Mouse (Mus musculus): Measurements from ENCODE around the gene Kcnh3.

Kcnh3 gene

DNA sequence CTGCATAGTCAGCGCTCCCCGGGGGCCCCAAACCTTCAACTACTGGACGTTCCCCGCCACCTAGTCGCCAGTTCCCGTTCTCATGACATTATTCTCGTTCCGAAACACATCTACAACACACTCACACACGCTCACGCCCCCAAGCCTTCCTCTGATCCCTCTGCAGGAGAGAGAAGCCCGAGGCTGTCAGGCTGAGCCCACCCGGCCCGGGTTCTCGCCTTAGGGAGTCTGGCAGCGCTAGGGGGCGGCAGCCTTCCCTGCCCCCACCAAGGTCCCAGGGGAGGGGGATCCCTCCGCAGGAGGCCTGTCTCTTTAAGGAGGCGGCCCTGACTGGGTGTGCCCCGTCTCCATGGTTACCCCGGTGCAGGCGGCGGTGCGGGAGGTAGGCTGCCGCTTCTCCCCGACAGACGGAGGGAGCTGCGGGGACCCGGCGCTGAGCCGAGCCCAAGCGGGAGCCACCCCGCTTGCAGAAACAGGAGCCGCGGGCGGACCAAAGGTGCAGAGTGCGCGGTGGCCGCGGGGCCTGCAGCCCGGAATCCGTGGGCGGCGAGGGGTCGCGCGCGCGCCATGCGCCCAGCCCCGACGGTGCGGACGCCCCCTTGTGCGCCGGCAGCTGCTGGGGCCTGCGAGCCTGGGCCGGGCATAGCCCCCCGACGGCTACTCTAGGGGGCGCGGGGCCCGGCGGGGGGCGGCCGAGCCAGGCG lies at the start of gene Kcnh3:
Kcnh3 (plus strand) TSS at position 654 of the 704 bp plus-strand sequence.
- no peak for DNase-seq (ENCODE audit: low read depth, low spot score)

DNA sequence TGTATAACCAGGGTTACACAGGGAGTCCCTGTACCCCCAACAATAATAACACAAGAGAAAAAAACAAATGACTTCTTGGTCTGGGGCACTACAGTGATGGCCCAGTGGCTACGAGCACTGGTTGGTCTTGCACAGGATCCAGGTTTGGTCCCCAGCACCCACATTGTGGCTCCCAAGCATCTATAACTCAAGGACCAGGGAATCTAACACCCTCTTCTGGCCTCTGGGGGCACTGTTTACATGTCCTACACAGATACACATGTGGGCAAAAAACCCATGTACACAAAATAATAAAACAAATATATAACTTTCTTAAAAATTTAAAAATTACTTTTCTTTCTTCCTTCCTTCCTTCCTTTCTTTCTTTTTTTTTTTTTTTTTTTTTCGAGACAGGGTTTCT lies 45.0 kb upstream of the Kcnh3 start:
- DNase-seq (ENCODE audit: low read depth, low spot score), result no peak

DNA sequence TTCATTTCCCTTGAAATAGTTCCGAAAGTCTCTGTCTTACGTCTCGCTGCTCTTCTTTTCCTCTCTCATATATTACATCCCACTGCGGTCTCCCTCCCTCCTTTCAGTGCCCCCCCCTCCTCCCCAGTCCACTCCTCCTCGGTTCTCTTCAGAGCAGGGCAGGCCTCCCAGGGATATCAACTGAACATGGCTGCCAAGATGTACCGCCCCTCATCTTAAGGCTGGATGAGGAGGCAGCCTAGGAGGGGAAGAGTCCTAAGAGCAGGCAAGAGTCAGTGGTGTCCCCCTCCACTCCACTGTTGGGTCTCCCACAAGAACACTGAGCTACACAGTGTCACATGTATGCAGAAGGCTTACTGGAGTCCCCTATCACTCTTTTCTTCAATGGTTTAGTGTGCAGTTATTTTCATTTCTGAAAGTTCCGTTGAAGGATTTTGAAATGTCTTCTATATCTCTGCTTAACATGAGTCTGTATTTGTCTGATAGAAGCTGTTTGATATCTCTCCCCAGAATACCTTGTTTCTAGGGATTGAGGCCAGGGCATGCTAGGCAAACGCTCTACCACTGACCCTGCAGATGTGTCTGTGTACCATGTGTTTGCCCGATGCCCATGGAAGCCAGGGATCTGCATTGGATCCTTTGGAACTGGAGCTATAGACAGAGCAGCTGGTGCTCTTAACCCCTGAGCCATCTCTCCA lies 40.3 kb upstream of the Kcnh3 start:
- no peak for DNase-seq (ENCODE audit: low read depth, low spot score)

DNA sequence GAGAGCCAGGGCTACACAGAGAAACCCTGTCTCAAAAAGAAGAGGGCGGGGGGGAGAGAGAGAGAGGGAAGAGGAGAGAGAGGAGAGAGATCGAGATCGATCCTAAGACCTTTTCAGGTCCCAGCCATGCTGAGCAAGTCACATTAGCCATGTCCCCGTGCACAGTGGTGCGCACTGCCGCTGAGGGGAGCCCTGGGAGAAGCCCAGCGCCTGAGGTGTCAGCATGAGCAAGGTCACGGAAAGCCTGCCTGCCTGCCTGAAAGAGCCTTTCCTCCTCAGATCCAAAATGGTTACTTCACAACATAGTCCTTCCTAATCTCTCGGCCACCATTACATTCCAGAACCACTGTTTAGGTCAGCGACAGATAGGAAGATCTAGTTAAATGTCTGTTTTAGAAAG lies 30.3 kb upstream of the Kcnh3 start:
- DNase-seq (ENCODE audit: low read depth, low spot score), result no peak

DNA sequence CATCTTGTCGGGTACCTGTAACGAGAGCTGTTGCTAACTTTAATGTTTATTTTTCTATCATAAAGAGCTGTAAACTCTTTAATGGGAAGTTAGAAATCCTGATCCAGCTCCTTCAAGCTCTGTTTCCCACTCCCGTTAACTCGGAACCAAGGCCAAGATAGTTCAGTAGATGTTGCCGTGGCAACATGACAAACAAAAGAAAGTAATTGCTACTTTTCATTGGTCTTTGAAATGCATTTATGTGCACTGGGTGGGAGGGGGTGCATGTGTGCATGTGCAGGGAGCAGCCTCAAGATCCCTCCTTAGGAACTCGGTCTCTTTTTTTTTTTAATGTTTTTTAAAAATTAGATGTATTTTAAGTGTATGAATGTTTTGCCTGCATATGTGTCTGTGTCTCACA lies 29.6 kb upstream of the Kcnh3 start:
- peak; percentile 33 for DNase-seq (ENCODE audit: low read depth, low spot score)

DNA sequence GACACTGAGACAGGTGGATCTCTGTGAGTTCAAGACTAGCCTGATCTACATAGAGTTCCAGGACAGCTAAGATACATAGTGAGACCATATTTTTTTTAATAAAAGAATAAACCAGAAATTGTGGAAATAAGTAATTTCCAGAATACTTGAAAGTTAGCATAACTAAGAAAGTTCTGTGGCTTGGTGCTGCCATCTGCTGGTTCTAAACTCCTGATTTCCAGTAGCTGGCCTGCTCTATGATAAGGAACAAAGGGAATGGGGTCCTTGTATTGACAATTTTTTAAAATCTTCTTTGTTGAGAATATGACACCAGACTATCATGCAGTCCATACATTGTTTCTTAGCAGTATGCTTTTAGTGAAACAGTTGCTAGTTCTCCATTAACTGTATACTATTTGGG lies 25.9 kb upstream of the Kcnh3 start:
- DNase-seq (ENCODE audit: low read depth, low spot score), result no peak

DNA sequence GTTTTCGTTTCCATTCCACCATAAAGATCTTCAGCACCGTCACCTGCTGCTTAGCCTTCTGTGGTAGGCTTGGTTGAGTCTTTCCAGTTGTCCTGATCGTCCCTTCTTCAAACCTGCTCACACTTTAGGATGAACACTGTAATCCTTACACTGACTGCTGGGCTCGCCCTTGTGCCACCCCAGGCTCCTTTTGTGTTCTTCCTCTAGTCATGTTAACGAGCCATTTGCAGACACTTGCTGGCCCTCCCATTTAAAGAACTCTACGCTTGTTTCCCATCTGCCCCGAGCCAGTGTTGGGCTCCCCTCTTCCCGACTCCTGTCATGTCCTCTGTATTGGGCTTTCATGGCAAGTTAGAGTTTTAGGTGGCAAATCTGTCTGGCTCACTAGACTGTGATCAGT lies 18.7 kb upstream of the Kcnh3 start:
- no peak for DNase-seq (ENCODE audit: low read depth, low spot score)

DNA sequence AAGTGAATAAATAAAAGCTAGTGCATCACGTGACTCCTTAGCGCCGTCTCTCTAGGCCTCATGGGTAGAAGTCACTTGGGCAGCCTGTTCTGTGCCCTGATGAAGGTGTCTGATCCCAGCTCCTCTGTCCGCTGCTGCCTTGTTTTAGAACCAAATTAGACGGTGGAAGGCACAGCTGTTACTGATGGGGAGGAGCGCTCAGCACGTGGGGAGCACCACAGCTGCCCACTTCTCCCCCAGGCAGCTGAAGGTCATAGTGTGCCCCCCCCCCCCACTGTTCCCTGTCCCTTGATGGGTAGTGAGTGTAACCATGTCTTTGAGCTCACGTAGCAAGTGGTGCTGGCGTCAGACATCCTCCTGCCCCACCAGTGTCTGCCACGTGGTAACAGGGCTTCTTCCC lies 11.5 kb upstream of the Kcnh3 start:
- DNase-seq (ENCODE audit: low read depth, low spot score), result no peak

DNA sequence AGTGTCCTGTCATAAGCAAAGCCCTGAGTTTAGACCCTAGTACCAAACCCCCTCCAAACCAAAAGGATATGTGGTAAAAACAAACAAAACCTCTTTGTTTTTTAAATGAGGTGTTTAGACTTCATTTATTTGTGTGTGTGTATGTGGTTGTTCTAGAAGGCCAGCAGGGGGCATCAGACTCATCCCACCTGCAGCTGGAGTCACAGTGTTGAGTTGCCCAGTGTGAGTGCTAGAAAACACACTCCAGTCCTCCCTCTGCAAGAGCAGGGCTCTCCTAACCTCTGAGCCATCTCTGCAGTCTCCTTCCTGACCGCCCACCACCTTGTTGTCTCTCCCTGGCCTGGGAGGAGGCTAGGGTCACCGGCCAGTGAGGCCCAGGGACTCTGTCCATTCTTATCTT lies 9.7 kb upstream of the Kcnh3 start:
- DNase-seq (ENCODE audit: low read depth, low spot score), result no peak

DNA sequence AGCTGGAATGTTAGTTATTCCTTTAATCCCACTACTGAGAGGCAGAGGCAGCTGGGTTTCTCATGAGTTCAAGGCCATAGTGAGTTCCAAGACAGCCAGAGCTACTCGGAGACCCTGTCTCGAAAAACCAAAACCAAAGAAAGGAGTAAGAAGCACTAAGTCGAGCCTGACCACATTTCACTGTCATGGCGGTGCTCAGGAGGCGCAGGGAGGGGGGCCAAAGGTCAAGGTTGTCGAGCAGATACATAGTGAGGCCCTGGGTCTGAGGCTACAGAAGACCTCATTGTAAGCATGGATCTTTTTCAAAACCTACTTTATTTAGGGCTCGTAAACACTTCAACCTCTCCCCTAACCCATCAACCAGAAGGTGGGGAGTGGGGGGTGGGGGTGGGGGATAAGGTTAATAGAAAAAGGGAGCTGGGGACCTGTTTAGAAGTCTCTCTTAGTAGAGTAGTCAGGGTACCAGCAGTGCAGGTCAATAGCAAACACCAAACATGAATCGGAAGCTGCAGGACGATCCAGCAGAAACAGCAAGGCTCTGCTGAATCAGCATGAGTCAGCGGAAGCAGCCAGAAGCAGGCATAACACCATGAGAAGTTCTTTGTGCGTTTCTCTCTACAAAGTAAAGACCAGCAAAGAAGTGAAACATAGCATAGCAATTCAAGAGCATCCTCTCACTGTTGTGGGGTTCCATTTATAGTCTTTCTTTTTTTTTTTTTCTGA lies 8.8 kb upstream of the Kcnh3 start:
- no peak for DNase-seq (ENCODE audit: low read depth, low spot score)

DNA sequence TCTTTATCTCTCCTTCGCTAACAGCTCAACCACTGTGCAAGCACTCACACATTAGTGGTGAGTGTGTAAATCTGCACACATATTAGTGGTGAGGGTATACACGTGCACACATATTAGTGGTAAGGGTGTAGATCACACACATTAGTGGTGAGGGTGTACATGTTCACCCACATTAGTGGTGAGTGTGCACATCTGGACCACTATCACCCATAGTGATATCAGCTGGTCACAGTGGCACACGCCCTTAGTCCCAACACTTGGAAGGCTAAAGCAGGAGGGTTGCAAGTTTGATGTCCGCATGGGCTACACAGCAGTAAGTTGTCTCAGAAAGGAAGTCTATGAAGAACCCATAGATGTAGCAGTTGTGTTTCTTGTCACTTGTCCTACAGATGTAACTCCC lies 7.0 kb upstream of the Kcnh3 start:
- no peak for DNase-seq (ENCODE audit: low read depth, low spot score)

DNA sequence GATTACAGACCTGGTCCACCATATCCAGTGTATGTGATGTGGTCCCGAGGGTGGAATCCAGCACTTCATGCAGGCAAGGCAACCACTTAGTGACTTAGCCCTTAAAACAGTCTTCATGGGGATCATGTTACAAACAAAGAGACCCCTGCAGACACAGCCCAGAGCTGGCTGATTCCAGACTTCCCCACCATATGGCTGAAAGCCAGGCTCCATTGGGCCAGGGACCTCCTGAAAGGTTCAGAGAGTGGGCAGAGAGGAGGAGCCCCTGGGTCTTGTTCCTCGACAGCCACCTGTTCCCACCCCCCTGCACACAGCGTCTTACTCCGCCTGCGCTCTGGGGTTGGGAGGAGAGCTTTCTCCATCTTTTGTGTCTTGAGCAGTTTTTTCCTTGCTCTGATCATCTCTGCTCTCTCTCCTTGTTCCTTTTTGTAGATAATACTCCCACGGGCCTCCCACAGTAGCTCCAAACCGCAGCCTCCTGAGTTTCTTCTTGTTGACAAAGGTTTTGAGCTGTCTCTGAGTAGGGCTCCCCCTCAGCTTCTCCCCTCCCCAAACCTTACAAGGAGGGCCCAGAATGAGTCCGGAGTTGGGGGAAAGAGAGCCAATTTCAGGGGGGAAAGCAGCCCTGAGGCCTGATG lies 3.2 kb upstream of the Kcnh3 start:
- peak; percentile 82 for DNase-seq (ENCODE audit: low read depth, low spot score)

DNA sequence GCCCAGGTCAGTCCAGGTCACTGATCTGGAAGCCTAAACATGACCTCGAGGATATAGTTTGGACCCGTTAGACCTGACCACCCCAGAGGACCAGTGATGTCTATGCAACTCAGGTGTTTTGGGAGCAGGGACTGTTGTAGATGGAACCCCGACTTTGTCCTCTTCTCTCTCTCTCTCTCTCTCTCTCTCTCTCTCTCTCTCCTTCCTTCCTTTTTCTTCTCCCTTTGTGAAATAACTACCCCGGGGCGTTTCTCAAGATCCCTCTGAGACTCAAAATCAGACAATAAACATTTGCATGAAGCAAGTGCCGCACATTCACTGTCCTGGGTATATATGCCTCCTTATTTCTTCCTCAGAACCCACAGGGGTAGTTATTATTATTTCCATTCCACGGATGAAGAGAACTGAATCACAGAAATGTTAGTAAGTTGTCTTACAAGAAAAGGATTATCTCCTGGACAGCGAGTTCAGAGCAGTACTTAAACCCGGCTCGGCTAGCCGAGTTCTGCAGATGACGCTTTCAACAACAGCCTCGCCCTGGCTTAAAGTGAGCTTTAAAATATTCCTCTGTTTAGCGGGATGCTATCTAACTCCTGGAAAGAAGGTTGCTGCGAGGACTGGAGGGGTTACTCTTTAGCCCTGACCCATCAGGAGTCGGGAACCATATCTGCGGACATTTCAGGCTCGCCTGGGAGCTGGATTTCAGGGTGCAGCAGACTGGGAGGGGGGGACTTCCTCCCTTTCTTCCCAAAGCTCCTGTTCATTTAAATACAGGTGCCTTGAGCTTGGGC lies 1.7 kb upstream of the Kcnh3 start:
- DNase-seq (ENCODE audit: low read depth, low spot score), result no peak

DNA sequence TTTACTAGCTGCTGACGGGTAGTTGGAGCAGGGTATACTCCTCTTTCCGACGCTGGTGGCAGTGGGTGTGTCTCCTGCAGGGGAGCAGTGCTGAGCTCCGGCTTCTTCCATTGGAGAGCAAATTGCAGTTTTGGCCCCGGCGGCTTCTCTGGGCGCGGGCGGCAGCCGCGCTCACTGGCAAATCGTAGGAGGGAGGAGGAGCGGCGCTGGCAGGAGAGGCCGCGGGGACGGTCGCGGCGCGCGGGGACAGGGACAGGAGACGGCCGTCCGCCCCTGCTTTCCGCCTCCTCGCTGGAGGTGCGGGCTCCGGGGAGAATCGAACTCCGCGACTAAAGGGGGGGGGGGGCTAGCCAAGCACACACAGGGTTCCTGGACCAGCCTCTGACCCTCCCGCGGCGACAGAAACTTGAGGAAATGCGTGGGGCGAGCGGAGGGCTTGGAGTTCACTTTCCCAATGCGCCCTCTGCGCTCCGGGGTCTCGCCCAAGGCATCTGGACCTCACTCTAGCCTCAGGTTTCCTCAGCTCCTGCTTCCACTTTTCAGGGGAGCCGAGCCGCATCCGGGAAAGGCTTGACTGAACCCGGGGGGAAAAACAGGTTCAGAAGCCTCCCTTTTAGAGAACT lies 965 bp upstream of the Kcnh3 start:
- no peak for DNase-seq (ENCODE audit: low read depth, low spot score)

DNA sequence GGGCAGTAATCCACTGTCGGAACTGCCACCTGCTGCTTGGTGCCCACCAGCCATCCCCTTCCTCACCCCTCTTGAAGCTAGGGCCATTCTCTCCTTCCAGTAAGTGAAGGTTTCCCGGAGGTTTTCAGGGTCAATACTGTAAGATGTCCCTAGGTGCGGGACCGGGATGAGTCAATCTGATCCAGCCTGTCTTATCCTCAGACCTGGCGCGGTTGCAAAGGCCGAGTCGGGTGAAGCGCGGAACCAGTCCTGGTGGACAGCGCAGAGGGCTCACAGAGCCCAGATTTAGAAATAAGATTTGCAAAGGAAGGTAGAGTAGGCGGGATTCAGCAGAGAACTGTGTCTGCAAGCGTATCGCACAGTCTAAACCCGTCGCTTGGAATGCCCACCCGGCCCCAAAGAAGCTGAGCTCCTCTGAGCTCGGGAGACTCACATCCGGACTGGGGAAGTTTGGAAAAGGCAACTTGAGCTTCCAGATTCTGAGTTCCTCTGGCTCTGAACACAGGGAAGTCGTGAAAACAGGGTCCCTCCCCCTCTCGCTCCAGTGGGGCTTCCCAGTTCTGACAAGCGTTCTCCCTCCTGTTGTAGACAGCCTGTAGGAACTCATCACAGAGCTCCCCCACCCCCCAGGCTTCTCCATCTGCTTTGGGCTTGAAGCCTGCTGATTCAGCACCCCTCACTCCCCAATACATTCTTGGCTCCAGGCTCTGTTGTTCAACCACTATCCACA lies 585 bp downstream of the Kcnh3 start:
- no peak for DNase-seq (ENCODE audit: low read depth, low spot score)

DNA sequence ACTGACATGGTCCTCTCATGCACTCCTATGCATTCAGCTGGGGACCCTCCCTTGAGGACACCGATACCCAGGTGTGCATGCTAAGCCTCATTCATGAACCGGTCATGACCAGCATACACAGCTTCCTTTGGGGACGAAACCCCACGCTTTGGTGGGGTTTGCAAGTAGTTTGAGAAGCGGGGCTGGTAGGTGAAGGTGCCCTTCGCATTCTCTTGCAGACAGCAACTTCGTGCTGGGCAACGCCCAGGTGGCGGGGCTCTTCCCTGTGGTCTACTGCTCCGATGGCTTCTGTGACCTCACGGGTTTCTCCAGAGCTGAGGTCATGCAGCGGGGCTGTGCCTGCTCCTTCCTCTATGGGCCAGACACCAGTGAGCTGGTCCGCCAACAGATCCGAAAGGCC lies 1.4 kb downstream of the Kcnh3 start:
- no peak for DNase-seq (ENCODE audit: low read depth, low spot score)

DNA sequence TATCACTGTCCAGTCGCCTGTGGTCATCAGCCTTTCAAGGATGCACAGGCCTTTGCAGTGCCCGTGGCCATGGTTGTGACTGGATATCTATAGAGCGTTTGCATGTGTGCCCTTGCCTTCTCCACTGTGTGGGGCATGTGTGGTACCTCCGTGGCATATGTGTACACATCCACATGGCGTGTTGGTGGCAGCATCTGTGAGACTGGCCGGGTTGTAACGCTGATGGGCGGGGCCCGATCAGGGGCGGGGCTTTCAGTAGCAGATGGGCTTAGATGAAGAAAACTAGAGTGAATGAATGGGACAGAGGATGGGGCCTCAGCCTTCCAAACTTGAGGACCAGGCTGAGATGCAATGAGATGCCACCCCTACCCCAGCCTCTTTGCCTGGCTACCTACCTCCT lies 7.3 kb downstream of the Kcnh3 start:
- no peak for DNase-seq (ENCODE audit: low read depth, low spot score)

DNA sequence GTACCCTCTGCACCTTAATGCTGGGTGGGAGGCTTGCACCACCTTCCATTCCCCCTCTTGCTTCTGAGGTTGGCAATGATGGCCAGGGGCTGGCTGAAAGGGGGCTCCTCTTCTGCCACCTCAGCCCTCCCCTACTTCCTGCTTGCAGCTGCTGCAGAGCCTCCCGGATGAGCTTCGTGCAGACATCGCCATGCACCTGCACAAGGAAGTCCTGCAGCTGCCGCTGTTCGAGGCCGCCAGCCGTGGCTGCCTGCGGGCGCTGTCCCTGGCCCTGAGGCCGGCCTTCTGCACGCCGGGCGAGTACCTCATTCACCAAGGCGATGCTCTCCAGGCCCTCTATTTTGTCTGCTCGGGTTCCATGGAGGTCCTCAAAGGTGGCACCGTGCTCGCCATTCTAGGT lies 9.1 kb downstream of the Kcnh3 start:
- no peak for DNase-seq (ENCODE audit: low read depth, low spot score)

DNA sequence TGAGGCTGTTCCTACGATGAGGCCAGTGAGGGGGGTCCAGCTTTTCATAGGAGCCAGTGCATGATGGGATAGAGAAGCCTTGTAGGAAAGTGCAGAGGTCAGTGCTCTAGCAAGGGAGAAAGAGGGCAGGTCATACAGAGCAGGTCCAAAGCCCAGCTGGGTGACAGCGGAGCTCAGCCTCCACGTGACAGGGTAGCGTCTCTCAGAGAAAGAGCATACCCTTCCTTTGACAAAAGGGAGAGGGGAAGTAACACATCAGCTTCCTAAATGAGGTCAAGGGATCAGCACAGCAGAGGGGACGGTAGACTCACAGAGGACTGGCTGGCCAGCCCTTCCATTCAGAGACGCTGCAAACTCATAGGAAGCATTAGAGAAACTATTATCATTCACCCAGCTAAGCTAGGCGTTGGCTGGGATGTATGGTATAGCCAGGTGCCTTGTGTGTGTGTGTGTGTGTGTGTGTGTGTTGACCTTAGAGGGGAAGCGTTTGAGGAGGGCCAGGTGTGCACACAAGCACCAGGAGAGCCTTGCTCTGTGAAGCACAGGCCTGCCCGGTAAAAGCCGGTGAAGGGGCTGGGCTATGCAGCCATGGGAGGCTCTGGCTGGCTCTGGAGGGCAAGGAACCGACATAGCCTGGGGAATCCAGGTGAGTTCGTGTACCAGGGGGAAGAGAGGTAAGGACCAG lies 9.8 kb downstream of the Kcnh3 start:
- DNase-seq (ENCODE audit: low read depth, low spot score), result no peak

DNA sequence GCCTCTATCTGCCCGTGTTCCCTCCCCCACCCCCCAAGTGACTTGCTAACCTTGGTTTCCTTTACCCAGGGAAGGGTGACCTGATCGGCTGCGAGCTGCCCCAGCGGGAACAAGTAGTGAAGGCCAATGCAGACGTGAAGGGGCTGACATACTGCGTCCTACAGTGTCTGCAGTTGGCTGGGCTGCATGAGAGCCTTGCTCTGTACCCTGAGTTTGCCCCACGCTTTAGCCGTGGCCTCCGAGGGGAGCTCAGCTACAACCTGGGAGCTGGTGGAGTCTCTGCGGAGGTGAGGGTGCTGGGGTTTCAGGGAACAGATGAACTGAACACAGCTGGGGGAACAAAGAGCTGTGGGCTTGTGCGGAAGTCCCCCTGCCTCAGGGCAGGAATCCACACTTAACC lies 13.3 kb downstream of the Kcnh3 start:
- no peak for DNase-seq (ENCODE audit: low read depth, low spot score)
